Comparison of ENCODE assay signal across 23 mouse cellular contexts in the genomic region with DNA sequence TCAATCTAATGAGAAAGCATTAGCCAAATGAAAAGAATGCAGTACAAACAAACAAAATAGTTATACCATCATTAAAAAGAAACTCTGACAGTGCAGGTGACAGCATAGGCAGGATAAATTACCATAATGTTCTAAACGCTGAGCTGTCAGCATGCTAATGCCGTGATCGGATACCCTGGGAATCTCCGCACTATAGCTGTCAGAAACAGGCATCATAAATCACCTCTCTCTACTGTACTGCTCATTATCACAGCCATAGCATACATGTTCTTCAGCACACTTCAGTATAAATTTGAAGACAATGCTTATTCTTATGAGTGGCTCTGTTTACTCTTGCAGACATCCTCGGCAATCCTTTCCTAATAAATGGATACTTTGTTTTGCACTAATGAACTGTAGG.
DNase-seq lines count a peak whose midpoint lies in the region; ATAC-seq lines count a peak whose summit lies in the region.
"Had no signal": no experiment of that assay in that cellular context is flagged by ENCODE, and none has a peak within 500 bp of the region (broad histone marks: within the 10 kb centered on the region; RNA-seq: fewer than 3 reads in every experiment).

No protein-coding gene starts in this region.

- H3K9me3 ChIP-seq in hindbrain, embryonic 12.5 days (replicated peaks), result no peaks in the 10 kb centered on the region
- H3K9me3 ChIP-seq in hindbrain, embryonic 10.5 days, result no peaks in the 10 kb centered on the region
- H3K9me3 ChIP-seq in hindbrain, embryonic 16.5 days (ENCODE audit: control insufficient read depth, low read length), result no peaks in the 10 kb centered on the region
- no peaks in the 10 kb centered on the region for H3K9me3 ChIP-seq in neural tube, embryonic 14.5 days (ENCODE audit: control insufficient read depth, low read length)
- H3K9me3 ChIP-seq: heart, embryonic 13.5 days; limb, embryonic 12.5 days; liver, embryonic 12.5 days; stomach, embryonic 15.5 days had no signal

- 58% methylated on average over 5 of the region's 5 CpGs for WGBS in hindbrain, embryonic 12.5 days
- WGBS in hindbrain, embryonic 10.5 days, result 79% methylated on average over 5 of the region's 5 CpGs
- 29% methylated on average over 5 of the region's 5 CpGs for WGBS in hindbrain, embryonic 16.5 days
- WGBS in neural tube, embryonic 14.5 days, result 24% methylated on average over 5 of the region's 5 CpGs

- peaks cover 6% of the 10 kb centered on the region; the same call in 1 of the 2 replicates for H3K4me1 ChIP-seq in hindbrain, embryonic 12.5 days
- no peaks in the 10 kb centered on the region for H3K4me1 ChIP-seq in hindbrain, embryonic 10.5 days (replicated peaks)
- no peaks in the 10 kb centered on the region for H3K4me1 ChIP-seq in hindbrain, embryonic 16.5 days (ENCODE audit: control insufficient read depth, insufficient read depth, low read depth, low read length)
- H3K4me1 ChIP-seq in neural tube, embryonic 14.5 days (ENCODE audit: control insufficient read depth, insufficient read depth, low read length), result peaks cover 6% of the 10 kb centered on the region; the same call in 1 of the 2 replicates
- H3K4me1 ChIP-seq: heart, embryonic 13.5 days; limb, embryonic 12.5 days; liver, embryonic 12.5 days; stomach, embryonic 15.5 days had no signal

- no peaks in the 10 kb centered on the region for H3K36me3 ChIP-seq in hindbrain, embryonic 12.5 days
- no peaks in the 10 kb centered on the region for H3K36me3 ChIP-seq in hindbrain, embryonic 10.5 days
- no peaks in the 10 kb centered on the region for H3K36me3 ChIP-seq in hindbrain, embryonic 16.5 days (ENCODE audit: control insufficient read depth, insufficient read depth, low read length)
- H3K36me3 ChIP-seq in neural tube, embryonic 14.5 days (ENCODE audit: control insufficient read depth, insufficient read depth, low read length), result no peaks in the 10 kb centered on the region
- H3K36me3 ChIP-seq: heart, embryonic 13.5 days; limb, embryonic 12.5 days; liver, embryonic 12.5 days; stomach, embryonic 15.5 days had no signal

- H3K4me2 ChIP-seq in hindbrain, embryonic 12.5 days (replicated peaks), result no peak overlapping the region
- no peak overlapping the region for H3K4me2 ChIP-seq in hindbrain, embryonic 16.5 days (ENCODE audit: low read length)
- no peak overlapping the region for H3K4me2 ChIP-seq in neural tube, embryonic 14.5 days (ENCODE audit: low read depth, low read length)
- H3K4me2 ChIP-seq: heart, embryonic 13.5 days; limb, embryonic 12.5 days; liver, embryonic 12.5 days; stomach, embryonic 15.5 days had no signal

- no peak for DNase-seq in hindbrain, embryonic 10.5 days (ENCODE audit: low spot score)
- peak; percentile 66 for DNase-seq in retina, postnatal 1 day
- DNase-seq in retina, embryonic 14.5 days (ENCODE audit: low spot score), result no peak
- DNase-seq in thymus, postnatal 36 days, result no peak
- no peak for DNase-seq in left cerebral cortex, adult 8-10 months (ENCODE audit: low spot score in 2 of 2)
- DNase-seq: adrenal gland, postnatal 25 days; cerebellum, adult 11 months; cerebellum, postnatal 10 days; gastrocnemius, postnatal 36 days; heart, adult 2 months; kidney, adult 8-10 months; kidney, postnatal 14 days; lung, adult 18-20 months; lung, postnatal 10 days had no signal

- no peaks in the 10 kb centered on the region for H3K27me3 ChIP-seq in hindbrain, embryonic 12.5 days
- no peaks in the 10 kb centered on the region for H3K27me3 ChIP-seq in hindbrain, embryonic 10.5 days (ENCODE audit: insufficient read depth, poor library complexity, severe bottlenecking)
- no peaks in the 10 kb centered on the region for H3K27me3 ChIP-seq in hindbrain, embryonic 16.5 days (replicated peaks; ENCODE audit: control insufficient read depth, insufficient read depth, low read length)
- H3K27me3 ChIP-seq in neural tube, embryonic 14.5 days (ENCODE audit: control insufficient read depth, insufficient read depth, low read length), result no peaks in the 10 kb centered on the region
- H3K27me3 ChIP-seq: heart, embryonic 13.5 days; limb, embryonic 12.5 days; liver, embryonic 12.5 days; stomach, embryonic 15.5 days had no signal

- H3K4me3 ChIP-seq in hindbrain, embryonic 12.5 days, result no peak overlapping the region
- no peak overlapping the region for H3K4me3 ChIP-seq in hindbrain, embryonic 10.5 days
- no peak overlapping the region for H3K4me3 ChIP-seq in hindbrain, embryonic 16.5 days (ENCODE audit: low read length)
- no peak overlapping the region for H3K4me3 ChIP-seq in neural tube, embryonic 14.5 days (ENCODE audit: low read depth, low read length)
- H3K4me3 ChIP-seq: heart, adult 2 months; heart, embryonic 13.5 days; limb, embryonic 12.5 days; liver, embryonic 12.5 days; stomach, embryonic 15.5 days had no signal

- no peak overlapping the region for H3K9ac ChIP-seq in hindbrain, embryonic 12.5 days
- no peak overlapping the region for H3K9ac ChIP-seq in hindbrain, embryonic 16.5 days (ENCODE audit: low read depth, low read length)
- H3K9ac ChIP-seq in neural tube, embryonic 14.5 days (replicated peaks; ENCODE audit: low read depth, low read length), result no peak overlapping the region
- H3K9ac ChIP-seq: heart, embryonic 13.5 days; limb, embryonic 12.5 days; liver, embryonic 12.5 days; stomach, embryonic 15.5 days had no signal

- ATAC-seq in hindbrain, embryonic 12.5 days (ENCODE audit: low FRiP score), result peak; percentile 88
- ATAC-seq in hindbrain, embryonic 16.5 days, result peak; percentile 82
- ATAC-seq in neural tube, embryonic 14.5 days (ENCODE audit: low read depth), result peak; percentile 90
- ATAC-seq: CD4-positive, CD25-positive, alpha-beta regulatory T cell, adult 4 months; inflammation-experienced regulatory T-cells, adult 6 months; liver, embryonic 12.5 days had no signal

- peak overlapping the region; percentile 48; the same call in 1 of the 2 replicates for H3K27ac ChIP-seq in hindbrain, embryonic 12.5 days
- H3K27ac ChIP-seq in hindbrain, embryonic 10.5 days, result no peak overlapping the region
- H3K27ac ChIP-seq in hindbrain, embryonic 16.5 days (ENCODE audit: low read depth, low read length), result no peak overlapping the region
- no peak overlapping the region for H3K27ac ChIP-seq in neural tube, embryonic 14.5 days (ENCODE audit: low read depth, low read length)
- H3K27ac ChIP-seq: heart, adult 2 months; heart, embryonic 13.5 days; limb, embryonic 12.5 days; liver, embryonic 12.5 days; stomach, embryonic 15.5 days had no signal
